Mouse (Mus musculus): Measurements from ENCODE around the gene Marcks.

Marcks gene

DNA sequence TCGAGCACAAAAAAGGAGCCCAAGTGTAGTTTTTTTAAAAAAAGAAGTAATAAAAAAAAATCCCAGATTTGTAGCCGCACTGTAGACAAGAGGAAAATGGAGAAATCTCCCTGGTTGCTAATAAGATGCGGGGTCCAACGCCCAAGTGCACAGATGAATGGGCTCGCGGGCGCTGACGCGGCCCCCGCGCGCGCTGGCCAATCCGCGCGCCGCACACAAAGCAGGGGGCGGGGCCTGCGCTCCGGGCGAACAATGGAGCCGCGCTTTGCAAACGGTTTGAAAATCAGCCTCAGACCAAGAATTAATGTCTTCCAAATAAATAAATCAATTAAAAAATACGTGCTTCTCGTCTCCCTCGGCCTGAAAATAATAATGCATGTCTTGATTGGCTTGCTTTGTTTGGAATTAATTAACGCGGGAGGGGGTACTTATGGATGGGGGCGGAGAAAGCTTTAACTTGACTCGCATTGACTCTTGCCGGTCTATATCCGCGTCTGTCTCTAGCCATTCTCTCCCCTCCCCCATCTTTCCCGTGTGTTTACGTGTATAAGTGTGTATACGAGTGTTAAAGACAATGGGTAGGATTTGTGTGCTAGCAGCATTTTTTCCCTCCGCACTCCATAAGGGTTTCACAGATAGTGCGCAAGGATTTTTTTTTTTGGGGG is at the start of gene Marcks:
Gene Marcks, minus strand, starts transcription at position 143 of the 665 bp plus-strand sequence.
- in situ Hi-C loops (cut with MboI, MseI): no loop called here

DNA sequence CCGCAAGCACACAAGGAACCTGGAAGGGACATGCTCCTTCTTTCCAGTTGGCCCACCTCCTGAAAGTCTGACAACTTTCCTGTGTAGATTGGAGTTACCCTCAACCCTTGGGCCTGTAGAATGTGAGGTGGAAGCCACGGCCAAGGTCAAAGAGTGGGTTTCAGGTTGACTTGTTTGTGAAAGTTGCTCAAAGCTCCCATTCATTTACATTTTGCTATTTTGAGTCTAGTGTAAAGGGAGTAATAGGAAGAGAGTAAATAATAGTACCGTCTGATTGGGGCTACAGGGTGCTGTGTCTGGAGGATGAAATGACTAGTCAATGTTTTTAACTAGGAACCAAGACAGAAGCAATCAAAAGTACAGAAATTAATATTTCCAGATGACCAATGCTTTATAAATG is 38.4 kb upstream of the Marcks start:
- in situ Hi-C loops (cut with MboI, MseI): no loop called here

DNA sequence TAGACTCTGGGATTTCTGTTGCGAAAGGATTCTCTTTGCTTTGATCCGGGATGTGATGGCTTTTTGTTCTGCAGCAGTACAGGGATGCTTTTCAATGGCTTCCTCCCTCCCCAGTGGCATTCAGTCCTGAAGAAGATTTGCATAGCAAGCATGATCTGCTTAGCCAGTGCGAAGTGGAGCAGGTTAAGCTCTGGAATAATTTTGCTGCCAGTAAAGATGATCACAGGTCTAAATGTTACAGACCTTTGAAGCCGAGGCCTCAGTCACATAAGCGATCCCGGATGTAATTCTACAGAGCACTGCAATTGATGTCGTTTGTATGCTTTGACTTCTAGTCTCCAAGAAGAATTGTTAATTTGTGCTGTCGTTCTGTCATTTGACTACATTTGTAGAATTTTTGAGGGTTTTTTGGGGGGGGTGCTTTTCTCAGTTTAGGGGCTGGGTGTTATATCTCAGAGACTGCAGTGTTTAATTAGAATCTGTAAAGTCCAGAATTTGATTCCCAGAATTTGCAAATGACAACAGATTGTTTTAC is 33.8 kb upstream of the Marcks start:
- in situ Hi-C loops (cut with MboI, MseI): no loop called here

DNA sequence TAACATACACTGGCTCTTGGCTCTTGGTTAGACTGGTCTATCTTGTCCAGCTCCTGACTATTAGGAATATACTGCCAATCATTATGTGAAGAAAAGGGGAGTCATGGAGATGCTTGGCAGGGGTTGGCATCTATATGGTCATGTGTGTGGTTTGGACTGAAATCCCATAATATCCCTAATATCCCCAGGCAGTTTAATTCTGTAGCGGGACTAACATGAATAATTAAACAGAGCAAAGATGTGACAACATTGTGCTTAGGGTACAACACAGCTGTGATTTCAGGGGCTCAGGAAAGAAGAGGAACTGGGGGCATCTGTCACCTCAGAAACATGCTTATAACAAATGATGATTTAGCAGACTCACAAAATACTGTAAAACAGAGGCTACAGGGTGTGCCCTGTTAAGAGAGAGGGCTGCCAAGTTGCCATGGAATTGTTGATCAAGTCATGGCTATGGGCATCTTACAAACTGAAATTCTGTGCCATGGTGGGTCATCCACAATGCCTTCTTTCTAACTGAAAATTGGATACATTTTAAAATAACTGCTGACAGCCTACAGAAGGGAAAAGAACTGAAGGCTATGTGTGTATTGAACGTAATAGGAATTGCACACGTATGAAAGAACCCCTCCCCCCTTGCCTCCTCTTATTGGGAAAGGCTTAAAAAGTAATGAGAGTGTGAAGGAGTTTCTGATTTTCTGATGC is 33.1 kb upstream of the Marcks start:
- in situ Hi-C loops (cut with MboI, MseI): no loop called here

DNA sequence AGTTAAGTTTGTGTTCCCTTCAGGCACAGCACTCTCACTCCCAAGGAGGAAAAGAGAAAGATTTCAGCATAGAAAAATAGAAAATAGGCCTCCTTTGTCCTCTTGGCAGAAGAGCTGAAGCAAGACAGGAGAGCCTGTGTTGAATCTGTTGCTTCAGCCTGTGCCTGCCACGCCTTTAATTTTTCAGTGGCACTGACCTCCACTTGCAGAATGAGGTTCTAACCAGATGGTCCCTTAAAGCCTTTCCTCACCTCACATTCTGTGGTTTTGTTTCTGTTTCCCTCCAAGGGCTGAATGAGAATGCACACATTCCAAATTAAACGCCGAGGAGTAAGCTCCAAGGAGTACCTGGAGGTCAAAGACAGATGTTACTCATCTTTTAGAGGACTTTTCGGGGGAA is 32.2 kb upstream of the Marcks start:
- in situ Hi-C loops (cut with MboI, MseI): no loop called here

DNA sequence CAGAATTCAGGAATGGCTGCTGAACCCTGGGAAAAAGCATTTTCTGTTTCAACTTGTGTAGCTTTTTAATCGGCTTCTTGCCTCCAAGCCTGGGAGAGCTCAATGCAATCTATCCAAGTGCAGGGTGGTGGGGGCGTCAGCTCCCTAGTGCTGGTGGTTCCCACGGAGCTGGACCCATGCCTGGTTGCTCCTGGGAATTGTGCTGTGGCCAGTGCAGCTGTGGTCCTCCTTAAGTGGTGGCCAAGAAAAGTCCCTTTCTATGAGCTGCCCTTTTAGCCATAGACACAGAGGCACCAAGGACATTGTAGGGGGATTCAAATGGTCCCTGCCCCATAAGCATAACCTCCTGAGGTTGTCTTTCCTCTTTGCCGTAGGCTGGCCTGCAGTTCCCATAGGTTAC is 31.7 kb upstream of the Marcks start:
- in situ Hi-C loops (cut with MboI, MseI): no loop called here

DNA sequence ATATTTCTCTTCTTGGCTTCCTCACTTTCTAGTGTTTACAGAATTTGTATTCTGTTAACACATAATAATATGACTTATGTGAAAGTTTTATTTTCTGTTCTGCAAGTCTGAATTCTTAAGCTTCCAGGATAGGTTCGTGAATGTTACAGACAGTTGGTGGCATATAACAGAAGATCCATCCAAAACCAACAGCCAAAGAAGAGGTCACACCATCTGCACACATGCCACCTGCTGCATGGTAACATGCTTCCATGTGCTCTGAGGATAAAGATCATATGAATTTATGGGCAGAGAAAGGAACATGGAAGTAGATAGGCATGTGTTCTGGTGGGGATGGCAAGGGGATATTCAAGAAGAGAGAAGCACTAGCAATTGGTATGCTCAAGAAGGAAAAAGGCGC is 28.8 kb upstream of the Marcks start:
- in situ Hi-C loops (cut with MboI, MseI): no loop called here

DNA sequence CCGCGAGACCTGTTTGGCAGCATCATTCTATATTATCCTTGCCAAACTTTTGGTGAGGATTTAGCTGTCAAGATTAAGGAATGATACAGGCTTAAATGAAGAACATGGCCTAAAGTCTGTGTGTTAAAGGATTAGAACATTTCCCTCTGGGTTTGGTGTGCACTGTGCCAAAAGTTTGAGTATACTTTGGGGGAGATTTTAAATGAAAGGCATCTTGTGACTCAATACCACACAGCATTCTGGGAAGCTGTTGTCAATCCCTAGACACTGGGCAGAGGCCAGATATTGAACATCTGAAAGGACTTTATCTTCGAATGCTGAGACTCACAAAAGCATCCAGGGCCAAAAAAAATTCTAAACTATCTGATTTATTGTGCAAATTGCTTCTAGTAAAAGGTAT is 21.0 kb upstream of the Marcks start:
- in situ Hi-C loops (cut with MboI, MseI): no loop called here

DNA sequence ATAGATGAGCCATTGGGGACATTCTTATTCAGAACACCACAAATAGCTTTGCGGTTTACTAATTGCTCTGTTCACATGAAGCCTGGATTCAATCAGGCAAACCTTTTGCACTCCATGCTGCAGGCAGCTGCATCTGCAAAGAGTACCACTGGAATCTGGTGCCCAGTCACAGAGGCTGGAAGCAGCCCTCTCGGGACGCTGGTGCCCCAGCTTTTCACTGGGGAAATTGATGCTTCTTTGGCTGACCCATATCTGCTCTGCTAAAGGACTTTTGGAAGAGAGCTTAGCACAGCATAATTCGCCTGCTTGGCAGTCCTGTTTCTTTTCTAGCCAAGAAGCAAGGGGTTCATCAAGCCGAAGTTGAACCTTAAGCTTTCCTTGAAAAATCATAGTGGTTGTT is 18.4 kb upstream of the Marcks start:
- in situ Hi-C loops (cut with MboI, MseI): no loop called here

DNA sequence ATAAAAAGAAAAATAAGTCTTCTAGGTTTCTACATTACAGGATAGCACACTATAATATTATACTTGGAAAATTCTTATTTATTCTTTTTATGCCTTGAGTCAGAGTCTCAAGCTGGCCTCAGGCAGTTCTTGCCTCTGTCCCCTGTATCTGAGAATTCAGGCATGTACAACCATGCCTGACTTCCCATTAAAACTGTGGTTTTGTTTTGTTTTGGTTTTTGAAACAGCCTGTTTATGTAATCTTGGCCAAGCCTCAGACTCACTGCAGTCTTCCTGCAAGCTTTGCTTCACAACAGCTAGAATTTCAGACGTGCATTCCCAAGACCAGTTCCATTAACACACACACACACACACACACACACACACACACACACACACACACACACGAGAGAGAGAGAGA is 16.4 kb upstream of the Marcks start:
- in situ Hi-C loops (cut with MboI, MseI): no loop called here

DNA sequence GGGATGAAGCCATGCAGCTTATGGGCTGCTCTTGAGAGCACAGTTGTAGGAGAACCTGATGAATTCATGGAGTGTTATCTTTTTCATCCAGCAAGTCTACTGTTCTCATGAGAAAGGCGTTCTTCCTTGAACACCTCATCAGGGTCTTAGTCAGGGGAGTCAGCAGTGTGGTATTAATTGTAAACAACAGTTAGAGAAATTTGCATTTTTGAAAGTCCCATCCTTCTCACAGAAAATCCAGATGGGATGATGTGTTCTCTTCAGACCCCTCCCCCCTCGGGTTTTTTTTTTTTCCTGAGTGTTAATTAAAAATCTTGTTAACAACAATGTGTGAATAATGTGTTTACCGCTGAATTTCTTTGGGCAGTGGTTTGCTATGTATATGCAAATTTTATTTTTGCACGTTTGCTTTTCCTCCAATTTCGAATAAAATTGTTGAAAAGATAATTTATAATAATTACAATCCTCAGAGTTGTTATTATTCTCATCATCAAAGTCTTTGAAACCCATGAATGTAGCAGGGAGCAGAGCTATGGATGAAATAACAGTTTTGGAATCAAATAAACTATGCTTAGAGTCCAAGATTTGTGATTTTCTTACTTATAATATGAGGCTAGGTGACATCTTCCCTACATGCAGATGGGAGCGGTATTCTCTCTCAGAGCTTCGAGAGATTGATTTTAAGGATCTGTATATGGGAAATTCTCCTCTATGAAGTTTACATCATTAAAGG is 13.0 kb upstream of the Marcks start:
- in situ Hi-C loops (cut with MboI, MseI): no loop called here

DNA sequence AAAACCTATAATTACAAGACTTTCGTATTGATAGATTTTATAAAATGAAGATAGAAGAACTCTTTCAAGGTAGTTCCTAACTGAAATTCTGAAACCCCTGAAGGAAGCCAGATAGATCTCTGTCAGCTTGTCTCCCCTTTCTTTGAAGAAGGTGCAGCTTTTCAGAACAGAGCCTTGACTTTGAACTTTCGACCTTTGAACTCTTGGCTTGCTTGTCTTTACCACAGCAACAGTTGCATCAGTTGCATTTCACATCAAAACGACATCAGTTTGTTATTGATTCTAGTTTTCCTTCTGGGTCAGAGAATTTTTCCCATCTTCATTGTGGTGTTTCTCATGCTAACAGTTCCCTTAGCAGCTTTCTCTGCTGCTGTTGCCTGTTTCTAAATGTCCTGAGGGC is 9.3 kb upstream of the Marcks start:
- in situ Hi-C loops (cut with MboI, MseI): loop anchor here (10.0 kb wide), 1 partner anchor 187 kb away; no protein-coding TSS in a partner anchor

DNA sequence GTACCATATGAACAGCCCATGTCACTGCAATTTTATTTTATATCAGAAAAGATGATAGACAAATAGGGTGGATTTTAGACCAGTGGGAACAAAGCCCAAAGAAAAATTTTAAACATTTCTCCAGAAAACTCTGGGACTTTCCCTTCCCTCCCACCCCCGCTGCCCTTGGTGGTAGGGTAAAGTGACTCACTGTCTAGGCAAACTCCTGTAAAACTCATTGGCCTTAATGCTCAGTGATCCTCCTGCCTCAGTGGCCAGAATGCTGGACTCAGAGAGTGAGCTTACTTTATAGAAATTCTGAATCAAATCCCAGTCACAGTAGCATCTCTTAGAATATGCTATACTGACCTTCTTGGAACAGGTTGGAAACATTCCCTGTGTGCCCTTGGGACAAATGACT is 6.7 kb upstream of the Marcks start:
- in situ Hi-C loops (cut with MboI, MseI): loop anchor here (10.0 kb wide), 1 partner anchor 189 kb away; no protein-coding TSS in a partner anchor

DNA sequence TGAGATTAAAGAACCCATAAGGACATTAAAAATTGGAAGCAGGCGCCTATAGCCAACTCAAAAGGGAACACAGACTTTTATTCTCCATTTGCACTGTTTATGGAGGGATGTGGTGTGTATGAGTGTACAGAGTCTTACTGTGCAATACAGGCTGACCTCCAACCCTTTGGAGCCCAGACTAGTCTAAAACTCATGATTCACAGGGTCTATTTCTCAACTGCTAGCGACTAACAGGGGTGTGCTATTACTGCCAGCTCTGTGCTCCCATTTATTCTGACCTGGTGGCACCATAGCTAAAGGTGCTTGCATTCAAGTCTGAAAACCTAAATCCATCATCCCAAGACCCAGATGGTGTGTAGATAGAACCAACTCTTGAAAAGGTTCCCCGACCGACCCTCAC is 2.9 kb upstream of the Marcks start:
- in situ Hi-C loops (cut with MboI, MseI): loop anchor here (10.0 kb wide), 1 partner anchor 193 kb away; no protein-coding TSS in a partner anchor

DNA sequence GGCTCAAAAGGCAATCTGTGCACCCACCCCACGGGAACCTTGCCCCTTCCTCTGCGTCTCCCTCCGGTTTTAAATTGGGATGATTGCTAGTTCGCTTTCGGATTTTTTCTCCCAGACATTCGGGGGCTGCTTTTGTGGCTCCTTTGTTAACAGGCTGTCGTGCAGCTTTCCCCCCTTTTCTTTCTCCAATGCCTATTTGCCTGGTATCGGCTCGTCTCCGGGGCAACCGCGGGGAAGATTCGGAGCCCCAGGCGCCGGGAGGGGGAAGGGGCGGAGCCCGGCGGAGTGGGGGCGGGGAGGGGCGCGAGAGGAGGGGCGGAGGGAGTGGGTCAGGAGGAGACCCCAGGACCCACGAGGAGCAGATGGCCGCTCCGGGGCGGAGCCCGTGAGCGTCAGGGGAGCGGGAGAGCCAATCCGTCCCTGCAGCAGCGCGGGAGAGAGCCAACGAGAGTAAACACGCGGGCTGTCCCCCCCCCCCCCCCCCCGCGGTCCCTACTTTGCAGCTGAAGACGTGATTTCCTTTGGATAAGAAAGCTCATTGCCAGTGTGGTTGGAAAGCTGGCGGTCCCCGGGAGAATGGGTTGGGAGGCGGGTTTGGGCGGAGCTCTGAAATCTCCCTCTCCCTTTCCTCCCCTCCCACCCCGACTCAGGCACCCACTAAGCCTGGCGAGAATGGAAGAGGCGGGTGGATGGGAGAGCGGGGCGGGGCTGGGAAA is 2.2 kb upstream of the Marcks start:
- in situ Hi-C loops (cut with MboI, MseI): loop anchor here (10.0 kb wide), 1 partner anchor 194 kb away; no protein-coding TSS in a partner anchor

DNA sequence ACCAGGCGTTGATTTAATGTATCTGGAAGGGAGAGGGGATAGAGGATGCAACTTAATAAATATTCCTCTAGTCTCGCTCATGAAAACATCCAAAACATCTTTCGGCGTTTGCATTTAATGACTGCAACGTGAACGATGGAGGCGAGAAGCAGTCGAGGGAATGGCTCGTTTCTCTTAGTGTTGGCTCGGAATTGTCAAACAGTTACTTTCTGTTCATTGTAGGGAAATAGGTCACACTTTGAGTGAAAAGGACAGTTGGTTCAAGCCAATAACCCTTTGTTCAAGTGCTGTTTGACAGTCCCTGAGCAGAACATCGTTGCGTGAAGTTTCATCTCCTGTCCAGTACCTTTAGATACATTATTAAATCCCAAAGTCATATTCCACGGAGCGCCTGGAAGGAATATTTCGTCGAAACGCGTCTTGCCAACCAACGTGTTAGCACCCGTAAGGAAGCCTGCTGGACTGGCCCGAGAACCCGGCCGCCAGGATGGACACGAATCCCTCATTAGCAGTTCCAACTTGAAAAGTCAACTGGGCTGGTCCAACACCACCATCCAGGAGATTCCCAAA is 1.5 kb upstream of the Marcks start:
- in situ Hi-C loops (cut with MboI, MseI): loop anchor here (10.0 kb wide), 1 partner anchor 195 kb away; no protein-coding TSS in a partner anchor

DNA sequence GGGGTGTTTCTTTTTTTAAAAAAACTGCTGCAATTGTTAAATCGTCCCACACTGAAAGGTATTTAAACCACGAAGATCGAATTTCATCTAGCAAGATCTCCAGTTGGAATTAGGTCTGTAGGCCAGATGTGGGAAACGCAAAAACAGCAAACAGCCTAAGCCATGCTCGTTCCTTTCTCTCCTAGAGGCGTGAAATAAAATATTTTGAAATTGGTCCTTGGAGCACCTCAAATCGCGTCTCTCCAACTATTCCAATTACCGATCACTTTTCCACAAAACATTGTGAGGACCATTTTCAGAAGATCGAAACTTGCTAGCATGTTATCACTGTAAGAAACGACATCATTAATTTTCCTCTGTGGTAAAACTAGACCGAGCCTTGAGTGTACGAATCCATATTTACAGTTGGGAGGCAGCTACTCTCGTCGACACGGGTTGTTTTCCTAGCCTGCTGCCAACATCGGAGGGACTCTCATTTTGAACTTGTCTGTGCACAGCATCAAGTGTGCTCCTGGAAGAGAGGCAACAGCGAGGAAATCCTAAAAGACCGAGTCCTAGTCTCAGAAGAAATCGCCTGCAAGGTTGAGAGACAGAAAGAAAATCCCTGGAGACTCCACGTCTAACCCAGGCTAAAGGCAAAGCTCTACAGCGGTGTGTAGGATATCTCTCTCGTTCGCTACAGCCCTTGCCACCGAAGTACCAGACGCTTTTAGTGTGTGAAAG is 884 bp upstream of the Marcks start:
- in situ Hi-C loops (cut with MboI, MseI): loop anchor here (10.0 kb wide), 1 partner anchor 195 kb away; no protein-coding TSS in a partner anchor

DNA sequence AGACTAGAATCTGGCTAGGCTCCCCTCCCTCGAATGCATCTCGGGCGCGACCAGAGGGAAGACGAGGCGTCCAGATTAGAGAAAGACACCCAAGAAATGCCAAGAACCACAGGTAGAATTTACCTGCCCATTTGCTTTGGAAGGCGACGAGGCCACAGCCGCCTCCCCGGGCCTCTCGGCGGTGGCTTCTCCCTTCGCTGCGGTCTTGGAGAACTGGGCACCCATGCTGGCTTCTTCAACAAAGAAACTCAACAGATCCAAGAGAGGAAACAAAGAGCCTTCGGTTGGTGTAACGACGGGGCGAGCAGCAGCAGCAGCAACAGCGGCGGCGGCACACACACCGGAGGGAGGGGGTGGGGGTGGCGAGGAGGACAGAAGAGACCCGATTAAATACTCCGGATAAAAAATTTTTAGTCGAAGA is 399 bp downstream of the Marcks start:
- in situ Hi-C loops (cut with MboI, MseI): no loop called here

DNA sequence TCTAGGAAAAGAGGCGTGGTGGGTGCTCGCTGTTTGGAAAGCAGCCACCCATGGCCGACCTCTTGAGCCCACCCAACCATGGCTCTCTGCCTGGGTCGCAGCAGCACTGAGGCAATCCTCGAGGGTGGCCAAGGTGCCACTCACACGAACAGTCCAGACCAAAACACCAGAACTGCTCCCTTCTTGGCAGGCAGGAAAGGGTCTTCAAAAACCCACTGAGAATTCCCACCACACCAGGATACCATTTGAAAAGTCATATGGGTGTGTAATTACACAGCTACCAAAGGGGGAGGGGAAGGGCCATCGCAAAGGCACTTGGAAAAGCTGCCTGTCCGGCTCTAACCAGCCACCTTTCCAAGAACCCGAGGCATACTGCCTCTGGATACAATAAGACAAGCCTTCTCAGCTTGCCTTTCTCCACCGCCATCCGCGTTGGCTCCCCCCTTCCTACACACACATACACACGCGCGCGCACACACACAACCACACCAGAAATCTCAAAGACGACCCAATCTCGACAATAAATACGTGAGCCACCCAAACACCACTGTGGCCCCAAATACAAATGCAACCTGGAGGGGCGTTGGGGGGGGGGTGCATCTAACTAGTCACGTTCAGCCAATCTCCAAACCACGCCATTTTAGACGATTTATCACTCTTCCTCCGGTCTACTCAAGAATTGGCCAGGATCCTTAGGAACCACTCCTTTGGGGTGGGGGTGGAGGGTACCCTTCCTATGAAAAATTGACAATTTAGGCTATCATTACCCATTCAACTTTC is 999 bp downstream of the Marcks start:
- in situ Hi-C loops (cut with MboI, MseI): no loop called here
